Mouse (Mus musculus): Measurements from ENCODE around the gene Ksr1.
A peak's percentile ranks its signal among the peaks of the same experiment; 100 is the strongest.

Gene Ksr1

DNA sequence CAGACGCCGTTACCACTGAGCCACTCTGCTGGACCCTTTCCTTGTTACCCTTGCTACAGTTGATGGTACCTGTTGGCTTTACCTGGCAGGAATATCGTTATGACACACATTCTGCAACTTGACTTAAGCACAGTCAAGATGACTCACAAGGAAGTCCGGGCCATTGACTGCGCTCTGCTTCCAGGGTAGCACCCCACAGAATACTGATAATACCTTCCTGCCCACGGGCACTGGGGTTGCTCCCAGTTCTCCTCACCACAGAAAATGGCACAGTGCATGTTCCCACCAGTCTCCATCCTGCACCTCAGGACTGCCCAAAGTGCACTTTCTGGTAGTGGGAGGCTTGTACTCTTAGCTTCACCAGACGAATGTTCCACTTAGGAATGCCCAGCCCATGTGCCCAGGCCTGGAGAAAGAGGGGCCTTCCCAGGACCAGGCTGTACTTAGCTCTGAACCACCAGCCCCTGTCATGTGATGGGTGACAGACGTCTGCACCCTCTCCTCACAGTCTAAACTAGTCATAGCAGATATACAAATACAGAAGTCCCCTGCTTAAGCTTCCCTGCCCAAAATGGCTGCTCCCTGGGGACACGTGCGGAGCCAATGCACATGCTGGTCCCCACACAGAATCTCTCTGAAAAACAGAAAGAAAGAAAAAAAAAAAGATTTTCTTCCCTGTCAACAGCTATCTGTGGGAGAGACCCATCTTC lies 52.1 kb downstream of the Ksr1 start:
- no peak for DNase-seq (ENCODE audit: low spot score in 2 of 2)

DNA sequence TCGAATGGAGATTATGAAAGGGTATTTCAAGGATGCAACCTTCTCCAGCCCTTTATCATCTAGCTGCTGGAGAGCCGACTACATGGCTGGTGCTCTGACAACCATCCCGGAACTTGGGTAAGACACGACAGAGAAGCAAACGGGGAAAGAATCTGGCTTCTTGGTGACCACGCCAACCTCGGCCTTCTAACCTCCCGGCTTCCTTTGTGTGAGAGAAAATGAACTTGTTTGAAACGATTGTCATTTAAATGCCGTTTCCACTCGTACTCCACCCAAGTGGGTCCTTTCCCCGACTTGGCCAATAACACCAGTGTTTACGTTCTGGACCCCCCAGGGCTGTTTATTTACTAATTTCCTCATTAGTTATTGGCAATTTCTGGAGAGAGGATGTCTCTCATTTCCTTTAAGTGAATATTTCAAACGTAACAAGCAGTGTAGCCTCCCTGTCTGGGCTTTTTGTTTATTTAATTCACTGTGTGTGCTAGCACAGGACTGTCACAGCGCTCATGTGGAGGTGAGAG lies 52.8 kb downstream of the Ksr1 start:
- no peak for DNase-seq (ENCODE audit: low spot score in 2 of 2)

GRCm38 (mm10) chr11:79092802-79093201 lies 53.4 kb downstream of the Ksr1 start:
- DNase-seq (ENCODE audit: low spot score in 2 of 2) = no peak

GRCm38 (mm10) chr11:79092245-79092644 lies 54.0 kb downstream of the Ksr1 start:
- no peak for DNase-seq (ENCODE audit: low spot score in 2 of 2)

GRCm38 (mm10) chr11:79089756-79090155 lies 56.5 kb downstream of the Ksr1 start:
- DNase-seq (ENCODE audit: low spot score in 2 of 2) = no peak

DNA sequence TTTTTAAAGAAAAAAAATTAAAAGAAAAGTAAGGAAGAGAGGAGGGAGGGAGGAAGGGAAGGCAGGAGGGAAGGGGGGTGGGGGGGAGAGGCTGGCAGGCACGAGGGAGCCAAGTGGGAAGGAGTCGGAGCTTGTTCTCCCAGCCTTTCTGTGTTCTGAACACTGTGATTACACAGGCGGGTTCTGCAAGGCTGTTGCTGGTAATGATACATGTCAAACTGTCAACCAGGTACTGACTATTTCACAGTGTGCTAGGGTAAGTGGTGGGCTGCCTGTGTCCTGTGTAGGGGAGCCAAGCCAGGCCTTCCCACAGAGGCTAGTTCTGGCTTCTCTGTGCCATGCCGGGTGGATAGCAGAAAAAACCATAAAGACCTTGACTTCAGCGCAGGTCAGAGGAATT lies 57.2 kb downstream of the Ksr1 start:
- no peak for DNase-seq (ENCODE audit: low spot score in 2 of 2)

DNA sequence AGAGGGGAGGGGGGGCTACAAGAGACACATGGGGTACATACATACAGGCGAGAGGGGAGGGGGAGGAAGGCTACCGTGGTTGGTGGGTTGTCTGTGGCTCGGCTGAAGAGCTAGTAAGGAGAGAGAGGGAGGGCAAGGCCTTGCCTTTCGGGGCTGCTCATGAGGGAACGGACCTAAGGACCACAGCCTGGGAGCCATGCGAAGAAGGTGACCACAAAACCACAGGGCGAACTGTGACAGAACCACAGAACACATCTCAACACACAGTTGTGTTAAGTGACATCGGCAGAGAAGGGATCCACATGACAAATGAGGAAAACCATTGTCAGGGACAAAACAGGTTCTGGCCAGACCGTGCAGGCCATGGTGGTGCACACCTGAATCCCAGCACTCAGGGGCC lies 57.9 kb downstream of the Ksr1 start:
- DNase-seq (ENCODE audit: low spot score in 2 of 2) = no peak

DNA sequence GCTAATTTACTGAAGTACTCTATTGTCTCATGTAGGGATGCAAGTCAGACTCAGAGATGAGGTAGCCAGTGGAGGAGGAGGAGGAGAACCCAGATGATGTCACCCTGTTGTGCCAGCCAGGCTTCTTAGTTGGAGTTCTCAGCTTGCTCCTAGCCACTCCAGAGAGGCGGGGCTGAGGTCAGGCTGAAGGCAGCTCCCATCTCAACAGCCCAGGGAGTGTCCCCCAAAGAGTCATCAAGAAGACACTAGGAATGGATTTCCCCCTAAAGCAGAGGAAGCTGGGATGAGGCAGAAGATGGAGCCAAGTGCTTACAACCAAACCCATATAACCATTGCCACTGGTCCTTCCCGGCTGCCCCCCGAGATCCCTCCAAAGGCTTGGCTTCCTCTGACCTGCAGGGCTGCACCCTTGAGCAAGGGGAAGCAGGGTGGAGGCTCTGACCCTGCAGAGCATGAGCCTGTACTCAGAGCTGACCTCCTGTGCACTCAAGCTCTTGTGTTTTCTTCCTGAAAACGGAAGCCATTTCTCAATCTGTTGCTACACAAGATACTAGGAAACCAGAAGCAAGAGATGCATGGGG lies 58.4 kb downstream of the Ksr1 start:
- DNase-seq (ENCODE audit: low spot score in 2 of 2) = peak in 1 of 2 experiments; percentile 46

DNA sequence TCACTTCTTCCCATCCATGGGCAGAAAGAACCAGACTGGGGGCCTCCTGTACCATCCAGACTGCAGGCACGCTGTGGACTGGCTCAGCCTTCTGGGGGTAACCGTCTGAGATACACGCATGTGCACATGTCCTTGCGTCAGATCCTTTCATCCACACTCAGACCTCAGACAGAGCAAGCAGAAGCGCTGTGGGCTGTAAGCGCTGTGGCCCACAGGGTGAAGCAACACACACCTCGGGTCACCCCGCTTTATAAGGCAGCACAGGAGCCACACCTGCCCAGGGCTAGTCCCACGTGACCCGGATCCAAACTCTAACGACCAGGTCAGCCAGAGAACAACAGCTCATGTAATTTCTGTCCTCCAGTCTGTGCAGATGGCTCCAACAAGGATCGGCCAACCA lies 59.4 kb downstream of the Ksr1 start:
- no peak for DNase-seq (ENCODE audit: low spot score in 2 of 2)

DNA sequence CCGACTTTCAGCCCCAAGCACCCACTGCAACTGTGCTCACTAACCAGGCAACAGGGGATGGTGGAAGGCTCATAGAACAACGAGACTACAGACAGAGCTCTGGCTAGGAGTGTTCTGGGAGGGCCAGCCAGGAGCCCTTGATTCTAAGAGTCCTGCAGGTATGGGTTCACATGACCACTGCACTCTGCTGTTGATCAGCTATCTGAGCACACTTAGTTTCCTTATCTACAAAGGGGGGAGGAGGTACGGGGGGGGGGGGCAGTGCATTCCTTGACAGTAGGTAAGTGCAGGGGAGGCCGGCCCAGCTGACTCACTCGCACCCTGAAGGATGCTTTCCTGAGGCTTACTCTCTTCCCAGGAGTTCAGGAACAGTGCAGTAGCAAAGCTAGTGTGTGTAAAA lies 61.1 kb downstream of the Ksr1 start:
- DNase-seq (ENCODE audit: low spot score in 2 of 2) = no peak

- DNase-seq (ENCODE audit: low spot score in 2 of 2) = no peak
Observed at GRCm38 (mm10) chr11:79083018-79083441, 63.2 kb downstream of the Ksr1 start.

GRCm38 (mm10) chr11:79080965-79081891 lies 65.0 kb downstream of the Ksr1 start:
- DNase-seq (ENCODE audit: low spot score in 2 of 2) = peak in 1 of 2 experiments; percentile 62

DNA sequence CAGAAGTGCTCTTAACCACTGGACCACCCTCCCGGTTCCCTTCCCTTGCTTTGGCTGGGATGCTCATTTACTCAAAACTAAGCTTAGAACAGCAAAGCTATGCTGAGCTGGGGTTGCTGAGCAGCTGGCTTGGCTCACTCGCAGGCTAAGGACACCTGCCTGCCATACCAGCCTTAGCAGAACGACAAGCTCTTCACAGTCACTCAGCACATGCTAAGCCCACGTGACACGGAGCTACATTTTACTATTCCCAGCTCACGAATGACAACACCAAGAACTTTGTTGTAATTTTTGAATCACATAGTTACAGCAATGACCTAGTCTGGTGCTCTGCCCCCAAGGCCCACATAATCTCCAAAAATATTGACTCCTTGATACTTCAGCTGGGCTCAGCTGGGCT lies 66.1 kb downstream of the Ksr1 start:
- no peak for DNase-seq (ENCODE audit: low spot score in 2 of 2)

- DNase-seq (ENCODE audit: low spot score in 2 of 2) = no peak
Observed at GRCm38 (mm10) chr11:79076484-79076883, 69.7 kb downstream of the Ksr1 start.

DNA sequence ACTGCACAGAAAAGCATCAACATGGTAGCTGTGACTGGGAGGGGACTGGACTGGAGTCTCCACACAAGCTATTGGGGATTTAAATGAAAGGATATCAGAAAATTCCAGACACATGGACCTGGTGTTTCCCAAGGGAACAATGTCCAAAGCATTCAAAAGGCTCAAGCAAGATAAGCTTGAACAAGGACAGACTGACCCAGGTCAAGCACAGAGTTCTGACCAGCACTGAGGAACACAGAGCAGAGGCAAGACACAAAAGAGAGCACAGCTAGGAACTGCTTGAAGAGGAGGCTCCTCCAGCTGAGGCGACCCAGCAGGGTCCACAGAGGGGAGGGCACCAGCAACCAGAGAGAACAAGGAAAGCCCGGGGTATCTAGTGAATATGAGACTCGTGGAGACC lies 71.2 kb downstream of the Ksr1 start:
- DNase-seq (ENCODE audit: low spot score in 2 of 2) = no peak

DNA sequence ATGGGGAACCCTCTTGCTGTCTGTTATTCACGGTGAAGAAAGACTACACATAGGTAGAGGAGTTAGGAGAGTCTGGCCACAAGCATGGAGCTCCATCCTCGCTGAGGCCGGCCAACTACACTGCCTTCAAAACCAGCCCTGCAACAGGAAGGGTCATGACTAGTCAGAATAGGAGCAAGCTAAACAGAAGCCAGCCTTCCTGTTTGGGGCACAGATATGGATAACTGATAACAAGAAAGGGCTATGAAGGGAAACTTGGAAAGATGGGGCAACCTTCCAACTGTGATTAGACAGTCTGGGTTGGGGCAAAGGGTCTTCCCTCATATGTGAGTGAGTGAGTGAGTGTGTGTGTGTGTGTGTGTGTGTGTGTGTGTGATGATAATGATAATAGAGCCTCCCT lies 71.6 kb downstream of the Ksr1 start:
- no peak for DNase-seq (ENCODE audit: low spot score in 2 of 2)

GRCm38 (mm10) chr11:79073583-79073982 lies 72.6 kb downstream of the Ksr1 start:
- DNase-seq (ENCODE audit: low spot score in 2 of 2) = no peak

DNA sequence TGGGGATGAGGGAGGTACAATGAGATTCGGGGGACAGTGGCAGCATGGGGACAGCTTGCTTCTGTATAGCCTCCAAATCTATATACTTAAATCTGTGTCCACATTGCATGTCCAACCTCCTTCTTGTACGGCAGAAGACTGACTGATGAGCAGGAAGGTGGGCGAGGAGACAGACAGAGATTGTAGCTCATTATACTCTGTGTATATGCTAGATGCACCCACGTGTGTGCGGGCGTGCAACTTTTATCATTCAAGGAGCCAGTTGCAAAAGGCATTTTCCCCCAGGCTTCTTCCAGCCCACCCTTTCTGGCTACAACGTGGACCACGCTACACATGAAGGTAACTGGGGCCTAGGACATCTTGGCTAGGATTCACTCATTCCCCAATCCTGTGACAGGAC lies 74.1 kb downstream of the Ksr1 start:
- DNase-seq (ENCODE audit: low spot score in 2 of 2) = no peak

DNA sequence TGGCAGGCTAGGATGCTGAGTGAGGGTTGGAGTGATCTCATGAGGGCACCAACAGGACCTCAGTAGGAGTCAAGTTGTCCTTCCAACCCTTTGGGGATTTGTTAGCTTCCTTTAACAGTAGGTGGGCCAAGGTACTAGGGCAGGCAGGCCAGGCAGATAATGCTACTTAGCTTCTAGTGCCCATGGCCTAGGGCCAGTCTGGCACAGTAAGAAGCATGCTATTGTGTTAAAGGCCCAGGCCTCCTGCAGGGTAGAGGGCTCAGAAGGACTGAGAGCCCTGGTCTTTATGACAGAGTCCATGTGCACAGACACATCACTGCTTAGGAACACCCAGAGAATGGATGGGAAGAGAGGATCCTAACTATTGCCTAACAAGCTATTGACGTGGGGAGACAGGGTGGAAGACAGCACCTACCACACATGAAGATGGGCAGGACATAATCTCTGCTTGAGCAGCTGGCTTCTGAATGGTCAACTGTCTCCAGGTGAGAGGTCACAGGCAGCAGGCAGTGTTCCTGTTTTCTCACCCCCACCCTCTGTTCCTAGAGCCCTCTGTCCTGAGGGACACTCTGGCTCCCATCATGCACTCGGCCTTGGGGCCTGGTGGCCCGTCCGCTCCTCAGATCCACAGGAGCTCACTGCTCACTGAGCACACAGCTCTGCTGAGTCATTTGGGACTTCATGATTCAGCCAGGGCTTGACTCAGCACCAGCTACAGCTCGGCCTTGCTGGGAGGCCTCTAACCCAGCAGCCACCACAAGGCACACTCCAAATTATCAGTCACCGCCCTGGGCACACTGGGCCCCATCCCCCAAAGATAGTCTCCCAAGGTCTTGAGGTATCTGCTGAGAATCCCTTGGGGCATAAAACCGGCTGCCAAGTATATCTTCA lies 74.9 kb downstream of the Ksr1 start:
- DNase-seq (ENCODE audit: low spot score in 2 of 2) = no peak

- no peak for DNase-seq (ENCODE audit: low spot score in 2 of 2)
Observed at GRCm38 (mm10) chr11:79069453-79070153, 76.6 kb downstream of the Ksr1 start.

- no peak for DNase-seq (ENCODE audit: low spot score in 2 of 2)
Observed at GRCm38 (mm10) chr11:79067172-79067571, 79.0 kb downstream of the Ksr1 start.
